Mouse (Mus musculus) E14TG2a.4 (cell line): Measurements from ENCODE around the gene Dntt.

ENCODE experiments used
- CTCF ChIP-seq: conservative IDR thresholded peaks from 2 replicates; pipeline ENCODE4 v1.5.1; 2014; ENCODE audit warnings: low read length
- POU5F1 ChIP-seq: IDR thresholded peaks from 2 replicates; pipeline ENCODE4 v1.6.1; 2014; ENCODE audit warnings: low read length, borderline replicate concordance

GRCm38 (mm10) chr19:40993356-40993755 lies 35.7 kb upstream of the Dntt start:
- TF ChIP-seq CTCF (no peak), POU5F1 (no peak)
